Mouse (Mus musculus) midbrain, embryonic 11.5 days (tissue): ENCODE data around the gene Gm13090. TPM values are rescaled to one million over a fixed set of nuclear protein-coding genes. Genes with fewer than 3 reads are reported as not detected.

Experiments used
- ATAC-seq: fragments of 200-750 bp; cut with Nextera tagmentation; 2 replicates; pipeline ENCODE4 v1.8.0; 2017; ENCODE audit warnings: moderate TSS enrichment, moderate library complexity; ENCODE audit not compliant: low FRiP score
- DNase-seq: peaks from one replicate; pipeline ENCODE4 v3.0.0; 2015; ENCODE audit warnings: low spot score; ENCODE audit errors: missing footprints
- H3K27ac ChIP-seq: fragments of 300-500 bp; sonication (generic); 2 replicates; pipeline ENCODE4 v1.5.1; 2014; ENCODE audit warnings: low read depth, low read length
- H3K27me3 ChIP-seq: fragments of 300-500 bp; sonication (generic); 2 replicates; pipeline ENCODE4 v1.6.1; 2014; ENCODE audit warnings: mild to moderate bottlenecking, low read length, moderate library complexity, mixed read lengths; ENCODE audit not compliant: control insufficient read depth, insufficient read depth
- H3K36me3 ChIP-seq: fragments of 300-500 bp; sonication (generic); 2 replicates; pipeline ENCODE4 v1.6.1; 2014; ENCODE audit warnings: mild to moderate bottlenecking, low read length, moderate library complexity, mixed read lengths; ENCODE audit not compliant: control insufficient read depth, insufficient read depth
- H3K4me1 ChIP-seq: fragments of 300-500 bp; sonication (generic); 2 replicates; pipeline ENCODE4 v1.6.1; 2014; ENCODE audit warnings: low read length; ENCODE audit not compliant: control insufficient read depth, insufficient read depth
- H3K4me2 ChIP-seq: fragments of 300-500 bp; sonication (generic); 2 replicates; pipeline ENCODE4 v1.6.1; 2014; ENCODE audit warnings: mild to moderate bottlenecking, moderate library complexity
- H3K4me3 ChIP-seq: fragments of 300-500 bp; sonication (generic); 2 replicates; pipeline ENCODE4 v1.5.1; 2014; ENCODE audit warnings: low read depth, low read length
- H3K9ac ChIP-seq: fragments of 300-500 bp; sonication (generic); 2 replicates; pipeline ENCODE4 v1.6.1; 2014; ENCODE audit warnings: low read length
- H3K9me3 ChIP-seq: fragments of 300-500 bp; sonication (generic); 2 replicates; pipeline ENCODE4 v1.6.1; 2016; ENCODE audit warnings: low read length; ENCODE audit not compliant: control insufficient read depth
- WGBS: fragments of 180-500 bp; shearing (Covaris S2); extraction: QIAGEN DNeasy Blood & Tissue Kit; methylation state at CpG from one replicate; pipeline ENCODE4 v1.1.7; 2014; 5-methylcytosine and 5-hydroxymethylcytosine counted together
- polyA plus RNA-seq: library from polyadenylated mRNA; unstranded; fragments of >200 nt; fragmentation: Nextera tagmentation; extraction: Ambion mirVana; gene quantifications from 2 replicates; pipeline ENCODE4 v1.2.1, GENCODE M21; 2014

Gene Gm13090
- not detected in 2 replicates for polyA plus RNA-seq

- H3K4me1 ChIP-seq = no peaks in the 10 kb centered on the region
- H3K9ac ChIP-seq = no peak within 1 kb of the TSS
- H3K27me3 ChIP-seq = no peaks in the 10 kb centered on the region
- no peak within 1 kb of the TSS for H3K4me2 ChIP-seq
- 96% methylated on average over 7 of the region's 7 CpGs for WGBS
- peaks cover 16% of the 10 kb centered on the region for H3K36me3 ChIP-seq
- H3K9me3 ChIP-seq = no peaks in the 10 kb centered on the region
- DNase-seq (no peak), ATAC-seq (no peak)
- no peak within 1 kb of the TSS for H3K27ac ChIP-seq
- H3K4me3 ChIP-seq = no peak within 1 kb of the TSS
Observed at GRCm38 (mm10) chr4:151089270-151089669, at the start of gene Gm13090. Gene Gm13090 (plus strand): TSS chr4:151089570.

- WGBS = 93% methylated on average over 5 of the region's 5 CpGs
- no peak for DNase-seq
Observed at GRCm38 (mm10) chr4:151041506-151041905, 47.9 kb upstream of the Gm13090 start.

GRCm38 (mm10) chr4:151043281-151043680, 46.1 kb upstream of the Gm13090 start:
- WGBS = 51% methylated on average over 5 of the region's 5 CpGs
- ATAC-seq (no peak), DNase-seq (no peak)
- Histone ChIP-seq H3K4me2 (peak overlapping the region; percentile 87; the same call in 1 of the 2 replicates), H3K27ac (no peak overlapping the region), H3K4me1 (peaks cover 8% of the 10 kb centered on the region; the same call in 1 of the 2 replicates), H3K27me3 (no peaks in the 10 kb centered on the region), H3K4me3 (no peak overlapping the region), H3K9ac (no peak overlapping the region), H3K9me3 (no peaks in the 10 kb centered on the region), H3K36me3 (peaks cover 2% of the 10 kb centered on the region; the same call in 1 of the 2 replicates)

More at GRCm38 (mm10) chr4:151041506-151041905, 47.9 kb upstream of the Gm13090 start:
- H3K4me2 ChIP-seq = no peak overlapping the region
- H3K36me3 ChIP-seq = no peaks in the 10 kb centered on the region; the same call in 1 of the 2 replicates
- H3K27me3 ChIP-seq = no peaks in the 10 kb centered on the region
- no peaks in the 10 kb centered on the region for H3K9me3 ChIP-seq
- H3K9ac ChIP-seq = no peak overlapping the region
- no peak for ATAC-seq
- no peak overlapping the region for H3K4me3 ChIP-seq
- H3K27ac ChIP-seq = no peak overlapping the region
- peaks cover 8% of the 10 kb centered on the region; the same call in 1 of the 2 replicates for H3K4me1 ChIP-seq

- H3K36me3 ChIP-seq = peaks cover 2% of the 10 kb centered on the region; the same call in 1 of the 2 replicates
- ATAC-seq = peak; percentile 99
- no peak within 1 kb of the TSS; the same call in 1 of the 2 replicates for H3K27ac ChIP-seq
- peak within 1 kb of the TSS; percentile 52 for H3K4me3 ChIP-seq
- H3K4me2 ChIP-seq = peak within 1 kb of the TSS; percentile 87
- no peaks in the 10 kb centered on the region for H3K27me3 ChIP-seq
- WGBS = under 1% methylated on average over 69 of the region's 79 CpGs
- peaks cover 8% of the 10 kb centered on the region; the same call in 1 of the 2 replicates for H3K4me1 ChIP-seq
- H3K9ac ChIP-seq = peak within 1 kb of the TSS; percentile 53
- H3K9me3 ChIP-seq = no peaks in the 10 kb centered on the region
- DNase-seq = peak; percentile 98
Observed at GRCm38 (mm10) chr4:151044037-151044943, 45.1 kb upstream of the Gm13090 start, which contains the start of gene Per3. Gene Per3 (minus strand): TSS chr4:151044665.

GRCm38 (mm10) chr4:151044944-151045570, 44.3 kb upstream of the Gm13090 start:
- WGBS = 6% methylated on average over 21 of the region's 21 CpGs
- Histone ChIP-seq H3K4me3 (peak overlapping the region; percentile 52), H3K4me2 (peak overlapping the region; percentile 87), H3K9me3 (no peaks in the 10 kb centered on the region), H3K4me1 (peaks cover 8% of the 10 kb centered on the region; the same call in 1 of the 2 replicates), H3K27ac (no peak overlapping the region), H3K9ac (peak overlapping the region; percentile 31; the same call in 1 of the 2 replicates), H3K36me3 (peaks cover 2% of the 10 kb centered on the region; the same call in 1 of the 2 replicates), H3K27me3 (no peaks in the 10 kb centered on the region)
- ATAC-seq = no peak
- no peak for DNase-seq

- ATAC-seq (no peak), DNase-seq (no peak)
- Histone ChIP-seq H3K4me2 (no peak overlapping the region), H3K4me1 (peaks cover 8% of the 10 kb centered on the region; the same call in 1 of the 2 replicates), H3K27me3 (no peaks in the 10 kb centered on the region), H3K27ac (no peak overlapping the region), H3K9me3 (no peaks in the 10 kb centered on the region), H3K36me3 (peaks cover 5% of the 10 kb centered on the region; the same call in 1 of the 2 replicates), H3K9ac (no peak overlapping the region), H3K4me3 (no peak overlapping the region)
- 88% methylated on average over 3 of the region's 3 CpGs for WGBS
Observed at GRCm38 (mm10) chr4:151046524-151046923, 42.8 kb upstream of the Gm13090 start.

- WGBS = 96% methylated on average over 1 of the region's 1 CpGs
- no peak overlapping the region for H3K27ac ChIP-seq
- no peak overlapping the region for H3K4me3 ChIP-seq
- no peaks in the 10 kb centered on the region for H3K4me1 ChIP-seq
- ATAC-seq (no peak), DNase-seq (no peak)
- H3K9ac ChIP-seq = no peak overlapping the region
- peaks cover 5% of the 10 kb centered on the region for H3K36me3 ChIP-seq
- no peaks in the 10 kb centered on the region for H3K9me3 ChIP-seq
- no peaks in the 10 kb centered on the region for H3K27me3 ChIP-seq
- H3K4me2 ChIP-seq = no peak overlapping the region
Observed at GRCm38 (mm10) chr4:151051162-151051561, 38.2 kb upstream of the Gm13090 start.

GRCm38 (mm10) chr4:151057347-151058321, 31.7 kb upstream of the Gm13090 start, which contains the start of gene Vamp3:
Gene Vamp3 (minus strand): TSS chr4:151057963.
- H3K27me3 ChIP-seq = no peaks in the 10 kb centered on the region
- no peaks in the 10 kb centered on the region for H3K9me3 ChIP-seq
- peak; percentile 99 for ATAC-seq
- peak within 1 kb of the TSS; percentile 88 for H3K9ac ChIP-seq
- peaks cover 2% of the 10 kb centered on the region for H3K36me3 ChIP-seq
- WGBS = under 1% methylated on average over 106 of the region's 114 CpGs
- peaks cover 12% of the 10 kb centered on the region for H3K4me1 ChIP-seq
- DNase-seq = peak; percentile 100
- H3K27ac ChIP-seq = peak within 1 kb of the TSS; percentile 65
- peak within 1 kb of the TSS; percentile 91 for H3K4me3 ChIP-seq
- H3K4me2 ChIP-seq = peak within 1 kb of the TSS; percentile 75
